Mouse (Mus musculus): ENCODE data around the gene Vgll4.
A peak's percentile ranks its signal among the peaks of the same experiment; 100 is the strongest.

DNA sequence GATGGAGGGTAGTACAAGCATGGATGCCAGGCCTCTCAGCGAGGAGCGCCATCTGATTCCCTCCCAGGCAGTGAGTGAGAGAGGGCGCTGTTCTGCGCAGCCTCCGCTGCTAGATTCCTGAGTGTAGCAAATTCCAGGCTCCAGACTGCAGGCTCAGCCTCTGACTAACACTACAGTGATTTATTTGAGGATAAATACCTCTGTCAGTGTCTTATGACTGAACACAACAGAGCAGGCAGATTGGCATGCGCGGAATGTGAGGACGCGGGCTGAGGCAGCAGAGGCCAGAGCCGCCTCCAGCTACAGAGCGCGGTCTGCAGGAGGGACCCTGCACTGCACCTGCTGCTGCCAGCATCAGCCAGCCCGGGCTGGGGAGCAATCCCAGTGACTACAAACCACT lies 80.9 kb downstream of the Vgll4 start:
- TF ChIP-seq POLR2A (IDR thresholded peaks at IDR 0.05; ENCODE audit: control insufficient read depth, low read depth, low read length) (no peak), CTCF (IDR thresholded peaks at IDR 0.05; ENCODE audit: control insufficient read depth, insufficient read depth, insufficient replicate concordance, low read depth, low read length) (peak; percentile 22; the same call in 1 of the 2 replicates)

Data from testis, adult 2 months (tissue).